Mouse (Mus musculus): ENCODE measurements around the gene Lmtk3. TPM values are rescaled to one million over a fixed set of nuclear protein-coding genes. Genes with fewer than 3 reads are reported as not detected.

The Lmtk3 gene
- polyA plus RNA-seq, 1 experiment from 2014 or later, result 21.3 TPM

DNA sequence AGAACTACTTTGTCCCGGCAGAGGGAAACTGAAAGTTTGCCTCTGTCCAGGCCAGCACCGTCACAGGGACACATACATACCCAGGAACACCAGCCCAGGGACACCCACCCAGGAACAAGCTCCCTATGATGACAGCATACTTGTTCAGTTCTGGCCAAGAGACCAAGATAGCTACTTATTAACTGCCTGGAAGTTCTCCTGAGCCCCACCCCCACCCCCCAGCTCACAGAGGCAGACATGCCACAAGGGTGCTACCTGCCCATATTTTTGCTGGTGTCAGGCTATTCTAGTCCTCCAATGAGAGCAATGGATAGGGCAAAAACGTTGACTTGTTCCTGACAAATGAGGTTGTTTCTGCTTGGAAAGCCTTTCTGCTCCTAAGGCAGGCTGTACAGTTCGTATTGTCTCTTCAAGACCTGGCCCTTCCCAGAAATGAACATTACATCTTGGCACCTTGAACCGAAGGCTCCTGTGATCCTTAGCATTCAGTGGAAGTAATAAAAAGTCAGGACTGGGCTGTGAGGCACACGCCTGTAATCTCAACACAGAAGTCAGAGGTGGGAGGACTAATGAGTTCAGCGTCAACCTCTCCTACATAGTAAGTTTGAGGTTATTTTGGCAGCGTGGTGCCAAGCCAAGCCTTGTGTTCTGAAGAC lies 13.0 kb upstream of the Lmtk3 start:
- Histone ChIP-seq H3K9ac (ENCODE audit: low read depth, low read length) (no peak overlapping the region), H3K27me3 (replicated peaks; ENCODE audit: control insufficient read depth, insufficient read depth, low read length) (no peaks in the 10 kb centered on the region), H3K36me3 (ENCODE audit: control insufficient read depth, insufficient read depth, low read length) (no peaks in the 10 kb centered on the region), H3K9me3 (ENCODE audit: control insufficient read depth, low read length) (no peaks in the 10 kb centered on the region), H3K27ac (ENCODE audit: low read depth, low read length) (no peak overlapping the region), H3K4me1 (ENCODE audit: control insufficient read depth, insufficient read depth, low read depth, low read length) (no peaks in the 10 kb centered on the region), H3K4me2 (ENCODE audit: low read length) (no peak overlapping the region), H3K4me3 (ENCODE audit: low read length) (no peak overlapping the region)
- no peak for ATAC-seq
- WGBS, result 74% methylated on average over 8 of the region's 8 CpGs

DNA sequence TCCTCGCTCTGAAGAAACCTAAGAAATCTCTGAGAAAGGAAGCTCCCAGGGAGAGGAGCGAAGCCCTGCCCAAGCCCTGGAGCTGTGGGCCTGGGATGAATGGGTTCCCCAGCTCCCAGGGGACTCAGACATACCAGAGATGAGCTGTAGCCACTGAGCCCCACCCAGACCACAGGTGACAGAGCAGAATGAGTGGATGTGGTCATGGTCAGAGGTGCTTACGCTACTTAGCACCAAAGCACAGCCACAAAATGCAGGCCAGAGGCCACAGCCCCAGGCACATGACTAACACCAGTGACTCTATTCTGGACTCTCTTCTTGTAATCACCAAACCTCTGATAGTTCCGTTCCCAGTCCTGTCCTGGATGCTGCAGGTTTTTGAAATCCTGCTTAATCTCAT lies 12.4 kb upstream of the Lmtk3 start:
- 66% methylated on average over 4 of the region's 4 CpGs for WGBS
- Histone ChIP-seq H3K4me1 (ENCODE audit: control insufficient read depth, insufficient read depth, low read depth, low read length) (no peaks in the 10 kb centered on the region), H3K27ac (ENCODE audit: low read depth, low read length) (no peak overlapping the region), H3K9ac (ENCODE audit: low read depth, low read length) (no peak overlapping the region), H3K27me3 (replicated peaks; ENCODE audit: control insufficient read depth, insufficient read depth, low read length) (no peaks in the 10 kb centered on the region), H3K4me2 (ENCODE audit: low read length) (no peak overlapping the region), H3K4me3 (ENCODE audit: low read length) (no peak overlapping the region), H3K9me3 (ENCODE audit: control insufficient read depth, low read length) (no peaks in the 10 kb centered on the region), H3K36me3 (ENCODE audit: control insufficient read depth, insufficient read depth, low read length) (no peaks in the 10 kb centered on the region)
- no peak for ATAC-seq

DNA sequence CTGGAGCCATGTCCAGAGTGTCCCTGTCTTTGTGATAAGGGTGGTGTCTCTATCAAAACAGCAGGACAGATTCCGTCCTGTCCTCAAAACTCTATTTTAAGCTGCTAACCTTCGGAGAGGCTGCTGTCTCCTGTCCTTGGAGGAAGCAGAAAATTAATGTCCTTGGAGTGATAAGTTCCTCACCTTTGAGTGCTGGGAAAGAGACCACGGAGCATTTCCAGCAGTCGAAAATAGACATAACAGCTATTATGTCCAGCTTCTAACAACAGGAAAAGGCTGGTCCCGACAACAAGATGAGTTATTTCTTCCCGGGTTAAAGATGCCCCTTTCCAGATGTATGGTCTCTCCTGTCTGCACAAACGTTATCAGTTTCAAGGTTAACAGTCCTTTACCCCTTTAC lies 8.3 kb upstream of the Lmtk3 start:
- Histone ChIP-seq H3K36me3 (ENCODE audit: control insufficient read depth, insufficient read depth, low read length) (no peaks in the 10 kb centered on the region), H3K4me2 (ENCODE audit: low read length) (no peak overlapping the region), H3K27me3 (replicated peaks; ENCODE audit: control insufficient read depth, insufficient read depth, low read length) (no peaks in the 10 kb centered on the region), H3K27ac (ENCODE audit: low read depth, low read length) (no peak overlapping the region), H3K4me1 (ENCODE audit: control insufficient read depth, insufficient read depth, low read depth, low read length) (no peaks in the 10 kb centered on the region), H3K4me3 (ENCODE audit: low read length) (no peak overlapping the region), H3K9me3 (ENCODE audit: control insufficient read depth, low read length) (no peaks in the 10 kb centered on the region), H3K9ac (ENCODE audit: low read depth, low read length) (no peak overlapping the region)
- WGBS, result 86% methylated on average over 7 of the region's 7 CpGs
- ATAC-seq, result no peak

DNA sequence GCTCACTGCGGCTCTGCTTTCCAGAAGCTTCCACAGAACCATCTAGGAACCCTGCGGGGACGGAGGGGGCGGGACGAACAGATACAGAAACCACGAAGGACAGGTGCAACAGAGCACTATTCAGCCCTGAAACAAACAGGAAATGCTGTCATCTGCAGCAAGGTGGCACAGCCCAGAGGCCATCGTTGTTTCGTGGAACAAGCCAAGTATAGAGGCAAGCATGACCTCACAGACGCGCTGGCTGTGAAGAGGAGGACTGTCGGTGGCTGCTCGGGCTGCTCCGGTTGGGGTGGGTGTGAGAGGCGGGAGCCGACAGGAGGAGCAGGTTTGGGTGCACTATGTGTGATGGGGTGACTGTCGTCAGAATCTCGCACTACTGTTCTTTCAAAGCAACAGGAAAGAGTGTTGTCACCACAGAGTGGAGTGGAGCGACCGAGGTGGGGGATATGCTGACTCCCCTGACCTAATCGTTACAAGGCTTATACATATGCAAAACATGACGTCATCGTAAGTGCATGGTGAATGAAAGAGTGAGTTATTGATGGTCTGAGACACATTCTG lies 4.4 kb upstream of the Lmtk3 start:
- ATAC-seq, result no peak
- no peaks in the 10 kb centered on the region for H3K36me3 ChIP-seq (ENCODE audit: control insufficient read depth, insufficient read depth, low read length)
- no peak overlapping the region for H3K9ac ChIP-seq (ENCODE audit: low read depth, low read length)
- no peak overlapping the region for H3K27ac ChIP-seq (ENCODE audit: low read depth, low read length)
- H3K4me1 ChIP-seq (ENCODE audit: control insufficient read depth, insufficient read depth, low read depth, low read length), result no peaks in the 10 kb centered on the region; the same call in 1 of the 2 replicates
- no peak overlapping the region for H3K4me3 ChIP-seq (ENCODE audit: low read length)
- 20% methylated on average over 22 of the region's 22 CpGs for WGBS
- peak overlapping the region; percentile 6 for H3K4me2 ChIP-seq (ENCODE audit: low read length)
- H3K27me3 ChIP-seq (replicated peaks; ENCODE audit: control insufficient read depth, insufficient read depth, low read length), result no peaks in the 10 kb centered on the region
- H3K9me3 ChIP-seq (ENCODE audit: control insufficient read depth, low read length), result no peaks in the 10 kb centered on the region

DNA sequence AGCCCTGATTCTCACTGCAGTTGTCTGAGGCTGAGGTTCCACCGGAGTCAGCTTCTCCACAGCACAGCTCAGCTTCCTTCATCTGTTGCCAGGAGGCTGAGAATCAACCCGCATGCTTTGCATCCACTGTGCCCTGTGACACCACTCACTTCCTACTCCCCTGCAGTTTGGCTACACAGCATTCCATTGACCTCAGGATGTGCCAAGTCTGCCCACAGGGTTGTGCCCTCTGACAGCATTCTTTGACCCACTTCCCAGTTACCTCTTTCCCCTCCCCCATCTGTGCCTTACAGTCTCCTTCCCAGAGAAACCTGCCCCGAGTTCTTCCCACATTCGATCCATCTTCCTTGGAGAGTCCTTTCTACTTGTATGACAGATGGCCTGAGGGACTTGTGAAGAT lies 1.3 kb upstream of the Lmtk3 start:
- WGBS, result 63% methylated on average over 4 of the region's 4 CpGs
- H3K9me3 ChIP-seq (ENCODE audit: control insufficient read depth, low read length), result no peaks in the 10 kb centered on the region
- H3K27me3 ChIP-seq (replicated peaks; ENCODE audit: control insufficient read depth, insufficient read depth, low read length), result no peaks in the 10 kb centered on the region
- no peak for ATAC-seq
- no peak overlapping the region for H3K27ac ChIP-seq (ENCODE audit: low read depth, low read length)
- H3K4me2 ChIP-seq (ENCODE audit: low read length), result no peak overlapping the region
- H3K36me3 ChIP-seq (ENCODE audit: control insufficient read depth, insufficient read depth, low read length), result no peaks in the 10 kb centered on the region
- H3K9ac ChIP-seq (ENCODE audit: low read depth, low read length), result no peak overlapping the region
- H3K4me3 ChIP-seq (ENCODE audit: low read length), result no peak overlapping the region
- H3K4me1 ChIP-seq (ENCODE audit: control insufficient read depth, insufficient read depth, low read depth, low read length), result peaks cover 11% of the 10 kb centered on the region

DNA sequence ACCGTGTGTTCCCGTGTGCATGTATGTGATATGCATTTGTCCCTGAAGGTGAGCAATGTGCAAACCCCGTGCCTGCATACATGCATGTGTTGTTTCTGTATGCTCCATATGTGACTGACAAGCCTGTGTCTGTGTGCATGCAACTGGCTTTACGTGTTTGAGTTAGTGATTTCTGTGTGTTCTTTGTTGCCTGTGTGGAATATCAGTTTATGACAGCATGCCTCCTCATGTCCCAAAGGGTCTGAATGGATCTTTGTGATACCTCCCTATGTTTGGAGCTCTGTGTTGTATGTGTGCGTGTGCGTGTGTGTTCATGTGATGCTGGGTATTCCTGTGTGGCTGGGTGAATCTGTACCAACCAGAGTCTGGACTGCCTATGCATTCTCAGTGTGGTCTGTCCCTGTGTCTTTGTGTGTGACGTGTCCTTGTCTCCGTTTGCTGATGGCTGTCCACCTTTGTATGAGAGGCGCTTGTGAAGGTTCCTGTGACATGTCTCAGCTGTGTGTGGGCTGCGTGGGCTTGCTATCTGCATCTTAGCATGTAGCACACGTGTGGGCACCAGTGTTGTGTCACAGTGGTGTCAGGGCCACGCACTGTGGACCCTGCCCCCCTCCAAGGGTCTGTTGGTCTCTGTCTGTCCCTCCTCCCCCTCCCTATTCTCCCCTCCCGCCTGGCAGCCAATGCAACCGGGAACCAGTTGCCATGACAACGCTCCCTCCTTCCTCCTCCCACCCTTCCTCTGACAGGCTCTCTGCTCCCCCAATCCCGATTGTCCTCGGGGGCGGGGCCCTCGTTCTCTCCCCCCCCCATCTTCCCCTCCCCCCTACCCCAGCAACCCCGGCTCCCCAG lies 1.2 kb downstream of the Lmtk3 start, which contains the start of gene Sult2b1:
TSS of gene Sult2b1 (minus strand) at position 146 of the 849 bp plus-strand sequence.
- peak; percentile 74 for ATAC-seq
- peaks cover 21% of the 10 kb centered on the region for H3K36me3 ChIP-seq (ENCODE audit: control insufficient read depth, insufficient read depth, low read length)

DNA sequence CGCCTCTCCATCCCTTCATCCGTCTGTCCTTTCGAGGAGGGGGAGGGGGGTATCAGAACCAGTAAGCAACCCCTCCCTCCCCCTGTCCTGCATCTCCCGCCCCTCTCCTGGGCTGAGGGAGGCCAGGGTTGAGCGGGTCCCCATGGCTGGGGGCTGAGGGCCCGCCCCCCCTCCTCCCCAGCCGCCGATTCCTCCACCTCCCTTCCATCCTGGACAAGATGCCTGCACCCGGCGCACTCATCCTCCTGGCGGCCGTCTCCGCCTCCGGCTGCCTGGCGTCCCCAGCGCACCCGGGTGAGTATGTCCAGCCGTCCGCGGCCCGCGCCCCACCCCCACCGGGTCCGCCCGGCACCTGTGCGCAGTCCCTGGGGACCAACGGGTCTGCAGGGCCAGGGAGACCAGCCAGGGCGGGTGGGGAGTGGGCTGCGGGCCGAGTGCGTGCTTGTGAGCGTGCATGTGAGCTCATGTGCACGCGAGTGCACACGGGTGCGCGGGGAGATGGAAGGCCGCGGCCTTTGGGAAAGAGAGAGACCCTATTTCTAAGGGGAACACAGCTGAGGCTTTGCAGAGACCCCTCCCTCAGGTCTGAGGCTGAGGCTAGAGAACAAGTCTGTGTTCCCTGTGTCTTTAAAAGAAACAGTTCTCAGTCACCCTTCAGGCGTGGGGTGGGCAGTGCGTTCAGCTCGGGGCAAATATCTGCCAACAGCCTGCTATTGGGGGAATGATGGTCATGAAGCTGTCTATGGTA lies 2.0 kb downstream of the Lmtk3 start:
- 0% methylated on average over 38 of the region's 42 CpGs for WGBS
- peak overlapping the region; percentile 93 for H3K27ac ChIP-seq (ENCODE audit: low read depth, low read length)
- no peaks in the 10 kb centered on the region for H3K27me3 ChIP-seq (replicated peaks; ENCODE audit: control insufficient read depth, insufficient read depth, low read length)
- no peaks in the 10 kb centered on the region for H3K9me3 ChIP-seq (ENCODE audit: control insufficient read depth, low read length)
- peaks cover 29% of the 10 kb centered on the region for H3K36me3 ChIP-seq (ENCODE audit: control insufficient read depth, insufficient read depth, low read length)
- H3K4me1 ChIP-seq (ENCODE audit: control insufficient read depth, insufficient read depth, low read depth, low read length), result peaks cover 14% of the 10 kb centered on the region
- peak overlapping the region; percentile 91 for H3K4me3 ChIP-seq (ENCODE audit: low read length)
- peak; percentile 48 for ATAC-seq
- peak overlapping the region; percentile 87 for H3K4me2 ChIP-seq (ENCODE audit: low read length)
- H3K9ac ChIP-seq (ENCODE audit: low read depth, low read length), result peak overlapping the region; percentile 94

More for the DNA sequence above, 1.2 kb downstream of the Lmtk3 start, which contains the start of gene Sult2b1:
- Histone ChIP-seq H3K9me3 (ENCODE audit: control insufficient read depth, low read length) (no peaks in the 10 kb centered on the region), H3K4me2 (ENCODE audit: low read length) (peak within 1 kb of the TSS; percentile 87), H3K27ac (ENCODE audit: low read depth, low read length) (peak within 1 kb of the TSS; percentile 93), H3K4me1 (ENCODE audit: control insufficient read depth, insufficient read depth, low read depth, low read length) (peaks cover 14% of the 10 kb centered on the region), H3K9ac (ENCODE audit: low read depth, low read length) (peak within 1 kb of the TSS; percentile 94), H3K4me3 (ENCODE audit: low read length) (peak within 1 kb of the TSS; percentile 91), H3K27me3 (replicated peaks; ENCODE audit: control insufficient read depth, insufficient read depth, low read length) (no peaks in the 10 kb centered on the region)
- WGBS, result 12% methylated on average over 20 of the region's 20 CpGs

DNA sequence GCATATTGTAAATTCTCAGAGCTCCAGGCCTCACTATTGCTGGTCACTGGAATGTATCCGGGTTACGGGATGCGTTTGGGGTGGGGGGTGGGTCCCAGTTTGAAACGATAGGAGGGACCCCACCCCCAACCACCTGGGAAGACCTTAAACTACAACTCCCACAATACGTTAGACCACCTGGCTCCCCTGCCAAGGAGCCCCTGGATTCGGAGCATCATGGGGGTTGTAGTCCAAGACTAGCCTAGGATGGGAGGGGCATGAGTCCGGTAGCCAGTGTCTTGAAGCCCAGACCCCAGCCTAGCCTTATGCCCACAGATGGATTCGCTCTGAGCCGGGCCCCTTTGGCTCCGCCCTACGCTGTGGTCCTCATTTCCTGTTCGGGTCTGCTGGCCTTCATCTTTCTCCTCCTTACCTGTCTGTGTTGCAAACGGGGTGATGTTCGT lies 2.6 kb downstream of the Lmtk3 start:
- peaks cover 14% of the 10 kb centered on the region for H3K4me1 ChIP-seq (ENCODE audit: control insufficient read depth, insufficient read depth, low read depth, low read length)
- peak overlapping the region; percentile 87 for H3K4me2 ChIP-seq (ENCODE audit: low read length)
- WGBS, result under 1% methylated on average over 14 of the region's 14 CpGs
- H3K27ac ChIP-seq (ENCODE audit: low read depth, low read length), result peak overlapping the region; percentile 93
- peaks cover 34% of the 10 kb centered on the region for H3K36me3 ChIP-seq (ENCODE audit: control insufficient read depth, insufficient read depth, low read length)
- peak overlapping the region; percentile 94 for H3K9ac ChIP-seq (ENCODE audit: low read depth, low read length)
- no peaks in the 10 kb centered on the region for H3K27me3 ChIP-seq (replicated peaks; ENCODE audit: control insufficient read depth, insufficient read depth, low read length)
- peak; percentile 40 for ATAC-seq
- H3K4me3 ChIP-seq (ENCODE audit: low read length), result peak overlapping the region; percentile 91
- H3K9me3 ChIP-seq (ENCODE audit: control insufficient read depth, low read length), result no peaks in the 10 kb centered on the region
